Mouse (Mus musculus): Measurements from ENCODE around the gene Llph. TPM values are rescaled to one million over a fixed set of nuclear protein-coding genes. Genes with fewer than 3 reads are reported as not detected.
"Not testable (repeated sequence)": the region's sequence is repeated elsewhere in the genome, so short reads cannot be mapped to it uniquely, and the experiment has no call there.

The Llph gene
- polyA plus RNA-seq, 1 experiment from 2014 or later = 19.2 TPM

GRCm38 (mm10) chr10:120209539-120209925 lies 17.3 kb upstream of the Llph start:
- peak overlapping the region; percentile 73 for H3K4me2 ChIP-seq (ENCODE audit: low read depth, low read length)
- no peak for ATAC-seq (ENCODE audit: low read depth)
- H3K9ac ChIP-seq (ENCODE audit: low read depth, low read length) = peak overlapping the region; percentile 84
- no peaks in the 10 kb centered on the region for H3K36me3 ChIP-seq (ENCODE audit: control insufficient read depth, insufficient read depth)
- no peaks in the 10 kb centered on the region for H3K9me3 ChIP-seq (replicated peaks; ENCODE audit: control insufficient read depth, low read length)
- no peaks in the 10 kb centered on the region for H3K27me3 ChIP-seq (ENCODE audit: control insufficient read depth, insufficient read depth, low read depth, low read length)
- H3K4me1 ChIP-seq (ENCODE audit: control insufficient read depth, low read depth, low read length) = peaks cover 7% of the 10 kb centered on the region
- WGBS (ENCODE audit: insufficient replicate concordance) = 32% methylated on average over 6 of the region's 6 CpGs
- peak overlapping the region; percentile 19 for H3K27ac ChIP-seq (ENCODE audit: low read length)
- H3K4me3 ChIP-seq (ENCODE audit: low read depth, low read length) = peak overlapping the region; percentile 85

- 71% methylated on average over 3 of the region's 3 CpGs for WGBS (ENCODE audit: insufficient replicate concordance)
- Histone ChIP-seq H3K4me2 (ENCODE audit: low read depth, low read length) (peak overlapping the region; percentile 73), H3K27ac (ENCODE audit: low read length) (no peak overlapping the region; the same call in 1 of the 2 replicates), H3K27me3 (ENCODE audit: control insufficient read depth, insufficient read depth, low read depth, low read length) (no peaks in the 10 kb centered on the region), H3K4me1 (ENCODE audit: control insufficient read depth, low read depth, low read length) (peaks cover 7% of the 10 kb centered on the region), H3K9me3 (replicated peaks; ENCODE audit: control insufficient read depth, low read length) (no peaks in the 10 kb centered on the region), H3K4me3 (ENCODE audit: low read depth, low read length) (peak overlapping the region; percentile 85), H3K36me3 (ENCODE audit: control insufficient read depth, insufficient read depth) (no peaks in the 10 kb centered on the region), H3K9ac (ENCODE audit: low read depth, low read length) (no peak overlapping the region)
- no peak for ATAC-seq (ENCODE audit: low read depth)
These were observed 16.8 kb upstream of the Llph start for GRCm38 (mm10) chr10:120210096-120210495.

- H3K27me3 ChIP-seq (ENCODE audit: control insufficient read depth, insufficient read depth, low read depth, low read length); H3K9ac ChIP-seq (ENCODE audit: low read depth, low read length); H3K4me1 ChIP-seq (ENCODE audit: control insufficient read depth, low read depth, low read length); H3K27ac ChIP-seq (ENCODE audit: low read length); H3K4me2 ChIP-seq (ENCODE audit: low read depth, low read length); H3K9me3 ChIP-seq (replicated peaks; ENCODE audit: control insufficient read depth, low read length); H3K4me3 ChIP-seq (ENCODE audit: low read depth, low read length); H3K36me3 ChIP-seq (ENCODE audit: control insufficient read depth, insufficient read depth); ATAC-seq (ENCODE audit: low read depth): not testable (repeated sequence)
- WGBS (ENCODE audit: insufficient replicate concordance) = 79% methylated on average over 1 of the region's 1 CpGs
These were observed 9.8 kb upstream of the Llph start for GRCm38 (mm10) chr10:120217099-120217498.

GRCm38 (mm10) chr10:120218996-120219395 lies 7.9 kb upstream of the Llph start:
- Histone ChIP-seq H3K4me3 (ENCODE audit: low read depth, low read length) (no peak overlapping the region), H3K4me1 (ENCODE audit: control insufficient read depth, low read depth, low read length) (no peaks in the 10 kb centered on the region), H3K4me2 (ENCODE audit: low read depth, low read length) (no peak overlapping the region), H3K36me3 (ENCODE audit: control insufficient read depth, insufficient read depth) (peaks cover 3% of the 10 kb centered on the region), H3K27me3 (ENCODE audit: control insufficient read depth, insufficient read depth, low read depth, low read length) (no peaks in the 10 kb centered on the region), H3K27ac (ENCODE audit: low read length) (no peak overlapping the region), H3K9ac (ENCODE audit: low read depth, low read length) (no peak overlapping the region), H3K9me3 (replicated peaks; ENCODE audit: control insufficient read depth, low read length) (no peaks in the 10 kb centered on the region)
- no peak for ATAC-seq (ENCODE audit: low read depth)
- 84% methylated on average over 10 of the region's 10 CpGs for WGBS (ENCODE audit: insufficient replicate concordance)

DNA sequence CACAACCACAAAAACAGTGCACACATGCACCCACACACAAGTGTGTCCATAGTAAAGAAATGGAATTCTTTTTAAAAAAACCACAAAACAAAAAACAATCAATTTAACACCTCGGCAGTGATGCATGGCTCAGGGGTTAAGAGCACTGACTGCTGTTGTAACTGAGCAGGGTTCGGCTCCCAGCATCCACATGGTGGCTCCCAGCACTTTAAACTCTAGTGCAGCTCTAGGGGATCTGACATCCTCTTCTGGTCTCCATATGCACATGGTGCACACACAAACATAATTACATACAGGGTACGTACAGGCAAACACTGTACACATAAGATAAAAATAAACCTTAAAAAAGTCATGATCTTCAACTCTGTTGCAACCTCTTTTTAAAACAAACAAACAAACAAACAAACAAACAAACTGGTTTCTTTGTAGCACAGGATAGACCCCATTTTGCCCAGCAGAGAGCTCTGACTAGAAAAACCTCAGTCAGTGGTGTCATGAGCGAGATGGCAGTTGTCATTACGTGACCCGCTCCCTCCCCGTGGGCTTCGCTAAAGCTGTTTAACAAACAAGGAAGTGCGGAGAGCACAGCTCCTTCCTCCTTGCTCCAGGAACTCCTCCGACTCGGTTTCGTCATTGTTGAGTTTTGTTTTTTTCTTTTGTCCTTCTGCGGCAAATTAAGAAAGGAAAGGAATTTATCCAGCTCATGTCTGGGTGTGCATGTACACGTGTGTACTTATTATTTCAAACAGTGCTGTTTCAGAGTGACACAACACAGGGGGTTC lies 7.1 kb upstream of the Llph start:
- no peak overlapping the region for H3K4me3 ChIP-seq (ENCODE audit: low read depth, low read length)
- H3K27ac ChIP-seq (ENCODE audit: low read length) = no peak overlapping the region
- no peak overlapping the region for H3K9ac ChIP-seq (ENCODE audit: low read depth, low read length)
- peaks cover 3% of the 10 kb centered on the region for H3K36me3 ChIP-seq (ENCODE audit: control insufficient read depth, insufficient read depth)
- ATAC-seq (ENCODE audit: low read depth) = peak; percentile 55; the same call in 1 of the 2 replicates
- 49% methylated on average over 14 of the region's 14 CpGs for WGBS (ENCODE audit: insufficient replicate concordance)
- no peak overlapping the region for H3K4me2 ChIP-seq (ENCODE audit: low read depth, low read length)
- H3K9me3 ChIP-seq (replicated peaks; ENCODE audit: control insufficient read depth, low read length) = no peaks in the 10 kb centered on the region
- no peaks in the 10 kb centered on the region for H3K27me3 ChIP-seq (ENCODE audit: control insufficient read depth, insufficient read depth, low read depth, low read length)
- no peaks in the 10 kb centered on the region for H3K4me1 ChIP-seq (ENCODE audit: control insufficient read depth, low read depth, low read length)

DNA sequence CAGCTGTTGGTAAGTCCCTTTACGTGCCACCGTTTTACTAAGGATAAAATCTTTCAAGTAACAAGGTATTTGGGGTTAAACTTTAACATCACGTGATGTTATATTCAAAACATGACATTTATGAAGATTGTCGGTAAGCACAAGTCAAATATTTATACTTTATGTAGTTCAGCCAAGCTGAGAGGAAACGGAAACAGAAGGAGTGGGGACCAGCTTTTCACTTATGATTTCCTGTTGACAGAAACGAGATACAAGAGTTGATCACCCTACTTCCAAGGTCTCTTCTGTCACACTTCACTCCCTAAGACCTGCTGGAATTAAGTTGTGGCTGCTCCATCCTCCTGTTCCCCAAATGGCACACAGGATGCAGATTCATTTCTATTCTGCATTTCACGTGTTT lies 6.1 kb upstream of the Llph start:
- H3K27ac ChIP-seq (ENCODE audit: low read length) = no peak overlapping the region
- no peaks in the 10 kb centered on the region for H3K27me3 ChIP-seq (ENCODE audit: control insufficient read depth, insufficient read depth, low read depth, low read length)
- peaks cover 2% of the 10 kb centered on the region for H3K36me3 ChIP-seq (ENCODE audit: control insufficient read depth, insufficient read depth)
- H3K4me1 ChIP-seq (ENCODE audit: control insufficient read depth, low read depth, low read length) = no peaks in the 10 kb centered on the region
- no peak overlapping the region for H3K4me2 ChIP-seq (ENCODE audit: low read depth, low read length)
- no peak overlapping the region for H3K9ac ChIP-seq (ENCODE audit: low read depth, low read length)
- ATAC-seq (ENCODE audit: low read depth) = no peak
- 68% methylated on average over 7 of the region's 7 CpGs for WGBS (ENCODE audit: insufficient replicate concordance)
- no peaks in the 10 kb centered on the region for H3K9me3 ChIP-seq (replicated peaks; ENCODE audit: control insufficient read depth, low read length)
- H3K4me3 ChIP-seq (ENCODE audit: low read depth, low read length) = no peak overlapping the region

GRCm38 (mm10) chr10:120231718-120232117 lies 4.8 kb downstream of the Llph start:
- WGBS (ENCODE audit: insufficient replicate concordance) = 19% methylated on average over 5 of the region's 5 CpGs
- no peaks in the 10 kb centered on the region for H3K27me3 ChIP-seq (ENCODE audit: control insufficient read depth, insufficient read depth, low read depth, low read length)
- ATAC-seq (ENCODE audit: low read depth) = no peak

DNA sequence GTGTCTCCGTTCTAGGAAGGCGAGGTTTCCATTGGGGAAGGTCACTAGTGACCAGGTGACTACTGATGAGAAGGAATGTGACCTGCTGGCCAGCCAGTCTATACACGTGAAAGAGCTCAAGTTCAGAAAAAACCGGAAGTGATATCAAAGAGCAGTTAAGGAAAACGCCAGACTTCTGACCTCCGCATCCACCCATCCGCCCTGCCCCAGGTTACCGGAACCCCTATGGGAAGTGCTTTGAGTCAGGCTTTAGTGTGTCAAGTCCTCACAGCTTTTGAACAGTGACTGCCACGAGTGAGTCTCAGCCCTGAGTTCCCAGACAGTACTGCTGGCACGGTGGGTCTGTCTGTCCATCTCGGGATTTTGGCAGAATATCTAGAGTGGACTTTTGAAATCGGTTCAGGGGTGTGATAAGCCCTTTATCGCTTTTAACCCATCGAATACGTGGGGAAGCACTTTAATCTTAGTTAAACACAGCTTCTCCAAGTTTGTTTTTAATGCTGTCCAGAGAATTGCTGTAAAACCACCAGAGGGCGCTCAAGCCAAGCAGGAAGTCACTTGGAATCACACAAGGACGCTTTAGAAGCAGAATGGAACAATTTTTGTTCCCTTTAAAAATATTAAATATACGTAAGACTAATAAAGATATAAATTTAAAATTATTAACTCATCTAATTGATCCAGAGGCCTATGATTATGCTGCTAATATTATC lies 6.9 kb downstream of the Llph start:
- peak overlapping the region; percentile 48 for H3K4me2 ChIP-seq (ENCODE audit: low read depth, low read length)
- peak overlapping the region; percentile 44; the same call in 1 of the 2 replicates for H3K9ac ChIP-seq (ENCODE audit: low read depth, low read length)
- peak overlapping the region; percentile 24; the same call in 1 of the 2 replicates for H3K4me3 ChIP-seq (ENCODE audit: low read depth, low read length)
- 0 out of 2 replicates have a peak, but pooled peaks have one; percentile 27 for ATAC-seq (ENCODE audit: low read depth)
- H3K27me3 ChIP-seq (ENCODE audit: control insufficient read depth, insufficient read depth, low read depth, low read length) = no peaks in the 10 kb centered on the region
- H3K27ac ChIP-seq (ENCODE audit: low read length) = no peak overlapping the region
- H3K4me1 ChIP-seq (ENCODE audit: control insufficient read depth, low read depth, low read length) = no peaks in the 10 kb centered on the region; the same call in 1 of the 2 replicates
- no peaks in the 10 kb centered on the region for H3K9me3 ChIP-seq (replicated peaks; ENCODE audit: control insufficient read depth, low read length)
- WGBS (ENCODE audit: insufficient replicate concordance) = 23% methylated on average over 18 of the region's 18 CpGs
- peaks cover 9% of the 10 kb centered on the region for H3K36me3 ChIP-seq (ENCODE audit: control insufficient read depth, insufficient read depth)

More at GRCm38 (mm10) chr10:120231718-120232117, 4.8 kb downstream of the Llph start:
- Histone ChIP-seq H3K4me2 (ENCODE audit: low read depth, low read length) (no peak overlapping the region), H3K9me3 (replicated peaks; ENCODE audit: control insufficient read depth, low read length) (no peaks in the 10 kb centered on the region), H3K4me1 (ENCODE audit: control insufficient read depth, low read depth, low read length) (peaks cover 6% of the 10 kb centered on the region), H3K27ac (ENCODE audit: low read length) (no peak overlapping the region), H3K36me3 (ENCODE audit: control insufficient read depth, insufficient read depth) (peaks cover 11% of the 10 kb centered on the region), H3K4me3 (ENCODE audit: low read depth, low read length) (no peak overlapping the region), H3K9ac (ENCODE audit: low read depth, low read length) (no peak overlapping the region)

GRCm38 (mm10) chr10:120236855-120237254 lies 10.0 kb downstream of the Llph start:
- 63% methylated on average over 9 of the region's 9 CpGs for WGBS (ENCODE audit: insufficient replicate concordance)
- Histone ChIP-seq H3K9me3 (replicated peaks; ENCODE audit: control insufficient read depth, low read length) (no peaks in the 10 kb centered on the region), H3K4me2 (ENCODE audit: low read depth, low read length) (no peak overlapping the region), H3K27me3 (ENCODE audit: control insufficient read depth, insufficient read depth, low read depth, low read length) (no peaks in the 10 kb centered on the region), H3K36me3 (ENCODE audit: control insufficient read depth, insufficient read depth) (no peaks in the 10 kb centered on the region), H3K27ac (ENCODE audit: low read length) (no peak overlapping the region), H3K4me3 (ENCODE audit: low read depth, low read length) (no peak overlapping the region), H3K4me1 (ENCODE audit: control insufficient read depth, low read depth, low read length) (no peaks in the 10 kb centered on the region; the same call in 1 of the 2 replicates), H3K9ac (ENCODE audit: low read depth, low read length) (no peak overlapping the region)
- no peak for ATAC-seq (ENCODE audit: low read depth)

Data from liver, embryonic 16.5 days (tissue).